Mouse (Mus musculus): ENCODE data around the gene Psmd5.

DNA sequence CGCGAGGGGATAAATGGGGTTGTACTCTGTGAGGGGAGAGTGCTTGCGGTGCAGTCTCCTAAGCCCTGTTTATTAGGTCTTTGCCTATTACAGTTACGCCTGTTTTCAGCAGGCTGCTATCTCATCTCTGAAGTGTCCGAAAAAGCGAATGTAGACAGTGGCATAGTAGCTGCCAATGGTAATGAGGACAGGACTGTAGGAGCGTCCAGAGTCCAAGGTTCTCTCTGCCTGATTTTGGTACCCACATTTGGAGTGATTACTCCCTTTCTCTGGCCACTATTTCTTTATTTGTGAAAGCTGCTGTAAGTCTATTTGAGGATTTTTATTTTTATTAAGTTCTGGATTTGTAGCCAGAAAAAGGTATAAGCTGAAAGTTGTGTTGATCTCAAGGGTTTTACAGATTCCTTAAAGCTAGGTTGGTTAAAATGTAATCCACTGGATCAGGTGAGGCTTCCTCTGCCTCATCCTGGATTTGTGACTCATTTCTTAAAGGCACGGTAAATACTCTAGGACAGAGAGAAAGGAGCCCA lies at the start of gene Psmd5:
- TF ChIP-seq CTCF (IDR thresholded peaks at IDR 0.05; ENCODE audit: low read depth), result no peak
- TF ChIP-seq EP300 (IDR thresholded peaks at IDR 0.05; ENCODE audit: low read depth), result no peak
